Mouse (Mus musculus): ENCODE results near the gene Anapc11.
A peak's percentile ranks its signal among the peaks of the same experiment; 100 is the strongest.
"Not testable (repeated sequence)": the region's sequence is repeated elsewhere in the genome, so short reads cannot be mapped to it uniquely, and the experiment has no call there.

Anapc11 gene

DNA sequence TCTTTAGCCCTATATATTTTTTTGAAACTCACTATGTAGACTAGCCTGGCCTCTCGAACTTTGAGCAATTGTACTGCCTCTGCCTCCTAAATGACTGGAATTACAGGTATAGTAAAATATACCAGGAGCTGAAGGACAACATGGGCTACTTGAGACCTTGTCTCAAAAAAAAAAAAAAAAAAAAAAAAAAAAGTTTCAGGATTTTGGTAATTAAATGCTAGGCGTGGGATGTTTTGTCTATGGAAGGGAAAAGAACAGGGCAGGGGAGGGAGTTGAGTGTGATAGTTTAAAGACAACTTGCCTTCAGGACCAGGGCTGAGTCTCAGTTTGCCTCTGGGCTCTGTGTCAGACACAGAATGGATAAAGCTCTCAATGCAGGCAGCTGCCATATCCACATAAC lies 23.2 kb upstream of the Anapc11 start:
- DNase-seq (ENCODE audit: low spot score in 2 of 2) = no peak

DNA sequence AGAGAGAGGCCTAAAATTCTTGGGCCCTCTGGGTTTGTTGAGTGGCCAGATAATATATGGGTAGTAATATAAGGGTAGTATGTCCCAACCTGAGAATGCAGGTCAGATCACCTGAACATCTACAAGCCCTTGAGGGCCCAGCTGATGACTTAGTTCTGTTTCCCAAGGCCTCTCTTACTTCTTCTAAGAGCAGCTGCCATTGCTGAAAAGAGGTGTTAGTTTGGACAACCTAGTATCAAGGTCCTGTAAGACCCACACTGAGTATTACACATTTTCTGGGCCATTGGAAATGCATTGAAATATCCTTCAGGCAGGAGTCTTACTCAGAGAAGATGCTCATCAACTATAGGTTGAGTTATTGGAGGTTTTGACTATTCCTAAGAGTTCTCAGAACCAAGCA lies 22.3 kb upstream of the Anapc11 start:
- no peak for DNase-seq (ENCODE audit: low spot score in 2 of 2)

DNA sequence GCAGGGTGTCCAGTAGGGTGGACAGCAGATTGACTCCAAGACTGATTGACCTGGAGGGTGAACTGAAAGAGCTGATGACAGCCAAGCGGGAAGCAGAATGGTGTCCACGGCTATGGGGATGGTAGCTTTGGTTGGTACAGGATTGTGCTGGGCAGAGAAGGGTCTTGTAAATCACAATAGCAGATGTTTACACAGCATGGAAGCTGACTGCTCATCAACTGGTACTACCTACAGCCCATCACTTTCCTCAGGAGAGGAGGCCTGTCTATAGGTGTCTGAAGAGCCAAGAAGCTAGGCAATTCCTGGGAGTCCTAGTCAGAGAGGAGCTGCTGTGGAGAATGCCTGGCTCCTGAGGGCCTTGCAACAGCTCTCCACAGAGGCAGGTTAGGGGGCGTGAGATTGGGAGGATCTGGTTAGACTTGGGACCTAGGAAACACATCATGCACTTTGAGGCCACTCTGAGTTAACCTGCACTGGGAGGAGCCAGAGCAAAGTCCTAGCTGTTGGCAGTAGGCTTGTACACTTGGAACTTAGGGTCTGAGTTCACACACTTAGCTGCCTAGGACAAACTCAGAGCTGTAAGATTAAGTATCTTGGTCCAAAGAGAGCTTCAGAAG lies 21.7 kb upstream of the Anapc11 start:
- no peak for DNase-seq (ENCODE audit: low spot score in 2 of 2)

DNA sequence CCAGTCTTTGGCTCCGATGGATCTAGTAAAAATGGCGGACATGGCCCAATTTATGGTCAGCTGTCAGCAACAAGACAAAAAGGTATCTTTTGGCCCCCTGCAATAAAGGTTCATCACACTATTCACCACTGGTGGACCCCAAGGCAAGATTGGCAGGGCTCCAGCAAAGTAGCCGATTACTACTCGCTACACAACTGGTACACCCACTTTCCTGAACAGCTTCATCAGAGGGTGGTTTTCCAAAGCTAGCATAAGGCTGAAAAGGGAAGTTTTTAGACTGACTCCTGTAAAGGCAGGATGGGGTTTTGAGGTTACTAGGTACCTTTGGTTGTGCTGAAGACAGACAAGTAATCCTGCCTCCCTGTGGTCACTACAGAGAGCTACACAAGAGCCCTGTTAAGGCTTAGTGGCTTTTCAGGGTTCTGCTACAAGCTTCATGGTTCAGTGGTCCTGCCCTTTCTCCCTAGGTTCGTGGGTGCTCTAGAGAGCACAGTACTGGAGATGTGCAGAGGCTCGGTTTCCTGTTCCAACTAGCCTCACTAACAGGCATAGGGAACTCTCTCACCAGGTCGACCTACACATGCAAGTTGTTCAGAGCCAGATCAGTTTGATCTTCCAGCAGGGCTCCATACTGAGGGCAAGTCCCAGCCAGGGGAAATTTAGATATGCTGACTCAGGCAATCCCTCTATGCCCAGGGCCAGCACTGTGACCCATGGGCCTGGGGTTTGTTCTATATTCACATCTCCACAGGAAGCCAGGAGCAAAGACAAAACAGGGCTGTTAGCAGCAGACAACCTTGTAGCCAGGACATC lies 20.8 kb upstream of the Anapc11 start:
- peak; percentile 17 to 25 for DNase-seq (ENCODE audit: low spot score in 2 of 2)

DNA sequence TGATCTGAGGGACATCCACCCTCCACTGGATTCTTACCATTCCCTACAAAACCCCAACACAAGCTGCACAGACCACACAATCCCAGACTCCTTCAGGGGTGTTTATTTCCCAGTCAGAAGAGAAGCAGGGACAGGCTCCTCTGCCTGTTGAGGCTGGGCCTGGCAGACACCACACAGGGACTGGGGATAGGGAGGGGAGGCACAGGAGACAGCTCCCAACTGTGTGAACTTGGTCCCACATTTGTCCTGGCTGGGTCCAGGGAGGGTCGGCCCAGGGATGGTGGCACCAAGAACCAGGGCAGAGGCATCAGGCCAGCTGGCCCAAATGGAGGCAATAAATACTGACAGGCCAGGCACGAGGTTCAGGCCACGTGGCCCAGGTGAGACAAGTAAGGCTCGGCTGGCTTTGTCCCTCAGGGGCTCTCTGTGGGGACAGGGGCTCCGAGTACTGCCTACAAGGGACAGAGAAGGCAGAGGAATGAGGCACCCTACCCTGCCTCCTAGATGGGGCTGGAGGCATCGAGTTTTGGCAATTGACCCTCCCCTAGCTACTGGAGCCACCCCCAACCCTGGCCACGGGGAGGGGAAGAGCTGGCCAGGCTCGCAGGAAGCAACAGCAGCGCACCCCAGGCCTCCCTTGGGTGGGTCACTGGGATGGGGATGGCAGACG lies 20.1 kb upstream of the Anapc11 start:
- no peak for DNase-seq (ENCODE audit: low spot score in 2 of 2)

DNA sequence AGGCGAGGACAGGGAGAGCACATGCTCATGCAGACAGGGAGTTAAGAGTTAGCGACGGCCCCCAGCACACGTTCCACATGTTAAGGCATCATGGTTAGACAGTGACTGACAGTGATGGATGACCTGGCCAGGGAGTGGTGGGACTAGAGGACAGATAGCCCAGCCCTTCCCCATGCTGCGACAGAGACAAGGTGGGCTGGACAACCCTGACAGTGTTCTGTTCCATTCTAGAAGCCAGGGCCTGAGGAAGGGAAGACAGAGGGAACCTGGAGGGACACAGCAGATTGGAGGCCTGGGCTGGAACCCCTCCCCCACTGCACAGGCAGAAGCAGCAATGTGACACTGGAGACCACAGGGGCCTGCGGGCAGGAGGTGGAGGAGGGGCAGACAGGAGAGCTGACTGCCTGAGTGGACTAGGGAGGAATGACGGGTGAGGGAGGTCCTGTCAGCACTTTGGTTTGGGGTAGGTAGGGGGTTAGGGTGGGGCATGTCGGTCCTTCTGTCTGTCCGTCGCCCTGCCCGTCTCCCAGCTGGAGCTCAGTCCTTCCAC lies 19.5 kb upstream of the Anapc11 start:
- DNase-seq (ENCODE audit: low spot score in 2 of 2) = no peak

DNA sequence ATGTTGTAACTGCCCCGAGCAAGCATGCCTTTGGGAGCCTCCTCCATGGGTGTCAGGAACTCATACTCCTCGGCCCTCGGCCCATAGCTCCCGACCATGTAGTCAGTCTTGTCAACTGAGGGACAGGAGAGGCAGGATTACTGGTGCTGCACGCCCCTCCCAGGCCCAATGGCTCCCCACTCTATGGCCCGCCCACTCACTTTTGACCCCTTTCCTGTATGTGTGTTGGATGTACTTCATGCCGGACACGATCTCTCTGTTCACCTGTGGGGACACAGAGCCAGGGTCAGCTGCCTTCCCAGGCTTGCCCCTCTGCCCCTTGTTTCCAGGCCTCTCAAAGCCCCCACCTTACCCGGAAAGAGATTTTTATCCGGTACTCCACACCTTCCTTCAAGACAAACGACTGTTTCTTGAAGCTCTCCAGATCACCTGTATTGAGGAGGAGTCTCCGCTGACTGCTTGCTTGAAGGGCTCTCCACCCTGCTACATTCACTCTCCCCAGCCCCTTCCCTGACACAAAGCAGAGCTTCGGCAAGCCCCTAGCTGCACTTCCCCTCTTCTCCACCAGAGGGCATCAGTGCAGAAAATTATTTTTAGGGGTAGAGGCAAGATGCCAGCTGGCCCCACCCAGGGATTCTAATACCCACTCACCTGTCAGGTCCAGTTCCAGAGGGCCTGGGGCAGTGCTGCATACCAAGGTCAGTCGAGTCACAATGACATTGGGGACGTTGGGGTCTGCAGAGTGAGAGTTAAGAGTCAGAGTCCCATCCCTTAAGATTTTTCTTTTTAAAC lies 18.7 kb upstream of the Anapc11 start:
- DNase-seq (ENCODE audit: low spot score in 2 of 2) = peak; percentile 65 to 73

DNA sequence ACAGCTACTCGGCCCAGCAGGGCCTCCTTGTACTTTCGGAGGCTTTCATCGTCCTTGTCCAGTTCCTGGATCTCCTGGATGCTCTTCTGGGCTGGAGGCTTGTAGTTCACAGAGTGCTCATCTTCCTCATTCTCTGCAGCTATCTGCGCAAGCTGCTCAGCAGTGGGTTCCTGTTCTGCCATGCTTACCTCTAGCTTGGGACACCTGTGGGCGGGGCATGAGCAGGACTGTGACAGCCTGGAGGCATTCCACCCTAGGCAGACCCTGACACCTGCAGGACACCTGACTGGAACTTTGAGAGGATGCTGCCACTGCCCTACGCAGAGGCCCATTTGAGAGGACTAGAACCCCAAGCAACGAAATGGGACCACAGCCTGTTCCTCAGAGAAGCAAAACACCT lies 18.0 kb upstream of the Anapc11 start:
- DNase-seq (ENCODE audit: low spot score in 2 of 2) = peak; percentile 48 to 52

DNA sequence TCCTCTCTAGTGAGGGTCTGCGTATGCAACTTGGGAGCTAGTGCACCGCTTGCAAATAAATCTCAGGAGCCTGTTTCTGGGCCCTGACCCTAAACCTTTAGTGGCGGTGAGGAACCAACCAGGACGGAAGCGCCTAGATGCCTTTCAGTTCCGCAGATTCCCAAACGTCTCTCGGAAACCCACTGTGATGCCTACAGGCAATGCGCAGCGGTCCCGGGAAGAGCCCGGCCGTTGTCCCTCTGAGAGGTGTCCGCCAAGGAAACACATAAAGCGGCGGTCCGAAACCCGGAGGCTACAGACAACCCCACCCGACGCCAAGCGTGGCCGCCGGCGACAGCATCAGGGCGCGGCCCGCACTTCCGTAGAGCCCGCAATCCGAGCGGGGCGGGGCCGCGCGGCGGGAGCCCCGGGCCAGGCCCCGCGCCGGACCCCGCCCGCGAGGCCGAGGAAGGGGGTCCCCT lies 17.3 kb upstream of the Anapc11 start:
- peak; percentile 48 for DNase-seq (ENCODE audit: low spot score in 2 of 2)

DNA sequence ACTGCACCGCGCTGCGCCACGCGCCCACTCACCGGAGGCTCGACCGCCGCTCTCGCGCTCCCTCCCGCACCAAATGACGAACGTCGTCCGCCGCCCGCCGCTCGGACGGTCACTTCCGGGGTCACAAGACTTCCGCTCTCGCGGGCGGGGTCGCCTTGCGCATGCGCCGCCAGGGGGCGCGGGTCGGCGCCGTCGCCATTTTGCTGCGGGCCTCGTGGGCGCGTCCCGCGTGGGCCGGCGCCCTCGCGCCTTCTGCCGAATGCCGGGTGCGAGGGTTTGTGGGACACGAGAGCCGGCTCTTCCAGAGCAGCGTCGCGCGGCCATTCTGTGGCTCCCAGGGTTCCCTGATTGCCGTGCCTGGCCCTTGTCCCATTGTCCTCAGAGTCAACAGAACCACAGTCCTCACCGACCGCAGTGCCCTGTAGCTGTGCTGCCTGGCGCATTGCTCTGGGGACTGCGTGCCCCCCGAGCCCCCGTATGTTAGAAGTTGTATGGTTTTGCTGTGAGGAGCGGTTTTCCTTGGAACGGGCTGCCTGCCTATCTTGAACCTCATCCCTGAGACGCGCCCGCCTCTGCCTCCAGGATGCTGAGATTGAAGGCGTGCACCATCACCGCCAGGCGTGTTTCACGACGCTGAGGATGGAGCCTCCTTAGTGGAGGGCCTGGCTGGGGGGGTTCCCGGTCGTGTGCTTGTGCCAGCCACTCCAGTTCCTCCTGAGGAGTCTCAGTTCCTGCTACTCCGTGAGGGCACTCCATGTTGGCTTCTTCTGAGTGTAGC lies 16.5 kb upstream of the Anapc11 start, which contains the start of gene Arhgdia:
Gene Arhgdia, minus strand, starts transcription at position 135 of the 778 bp plus-strand sequence.
- DNase-seq (ENCODE audit: low spot score in 2 of 2) = peak; percentile 84 to 88

DNA sequence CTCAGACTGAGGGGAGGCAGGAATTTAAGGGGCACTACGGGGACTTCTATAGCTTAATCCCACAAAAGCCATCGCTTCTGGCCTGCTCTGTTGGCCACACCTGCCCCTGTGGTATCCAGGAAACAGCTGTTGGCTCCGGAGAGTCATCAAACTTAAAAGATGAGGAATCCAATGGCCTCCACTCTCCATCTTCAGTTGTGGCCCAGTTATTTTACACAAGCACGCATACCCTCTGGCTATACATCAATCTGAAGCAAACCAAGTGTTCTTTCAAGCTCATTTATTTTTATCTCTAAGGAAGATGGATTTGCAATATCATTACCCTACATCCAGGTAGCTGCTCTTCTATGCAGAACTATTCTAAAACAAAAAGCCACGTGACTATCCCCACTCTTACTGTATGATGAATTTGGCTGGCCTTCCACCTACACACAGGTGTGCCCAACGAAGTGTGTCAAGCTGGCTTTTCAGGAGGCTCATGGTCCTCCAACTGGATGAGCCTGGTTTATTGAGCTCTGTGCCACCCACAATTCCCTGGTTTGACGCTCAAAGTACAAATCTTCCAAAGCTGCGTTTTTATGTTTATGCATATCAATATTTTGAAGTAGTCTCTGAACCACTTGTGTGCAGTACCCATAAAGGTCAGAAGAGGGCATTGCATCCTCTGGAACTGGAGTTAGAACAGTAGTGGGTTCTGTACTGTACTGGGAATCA lies 15.8 kb upstream of the Anapc11 start:
- peak; percentile 37 to 54 for DNase-seq (ENCODE audit: low spot score in 2 of 2)

DNA sequence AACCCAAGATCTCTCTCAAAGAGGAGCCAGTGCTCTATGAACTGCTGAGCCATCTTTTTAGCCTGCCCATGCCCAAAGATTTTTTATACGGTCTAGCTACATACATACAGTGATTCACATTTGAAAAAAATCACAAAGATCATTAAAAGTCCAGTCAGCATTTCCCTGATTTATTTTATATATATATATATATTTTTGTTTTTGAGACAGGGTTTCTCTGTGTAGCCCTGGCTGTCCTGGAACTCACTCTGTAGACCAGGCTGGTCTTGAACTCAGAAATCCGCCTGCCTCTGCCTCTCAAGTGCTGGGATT lies 15.3 kb upstream of the Anapc11 start:
- DNase-seq (ENCODE audit: low spot score in 2 of 2) = not testable (repeated sequence)

DNA sequence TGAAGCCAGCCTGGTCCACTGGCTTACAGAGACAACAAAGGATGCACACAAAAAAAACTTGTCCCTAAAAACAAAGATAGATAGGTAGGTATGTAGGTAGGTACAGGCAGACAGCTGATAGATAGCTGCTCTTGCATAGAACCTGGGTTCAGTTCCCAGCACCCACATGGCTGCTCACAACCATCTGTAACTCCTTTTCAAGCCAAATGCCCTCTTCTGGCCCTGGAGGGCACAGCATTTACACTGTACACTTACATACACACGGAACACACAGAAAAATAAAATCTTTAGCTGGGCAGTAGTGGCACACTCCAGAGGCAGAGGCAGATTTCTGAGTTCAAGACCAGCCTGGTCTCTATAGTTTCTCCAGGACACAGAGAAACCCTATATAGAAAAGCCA lies 14.3 kb upstream of the Anapc11 start:
- DNase-seq (ENCODE audit: low spot score in 2 of 2) = no peak

DNA sequence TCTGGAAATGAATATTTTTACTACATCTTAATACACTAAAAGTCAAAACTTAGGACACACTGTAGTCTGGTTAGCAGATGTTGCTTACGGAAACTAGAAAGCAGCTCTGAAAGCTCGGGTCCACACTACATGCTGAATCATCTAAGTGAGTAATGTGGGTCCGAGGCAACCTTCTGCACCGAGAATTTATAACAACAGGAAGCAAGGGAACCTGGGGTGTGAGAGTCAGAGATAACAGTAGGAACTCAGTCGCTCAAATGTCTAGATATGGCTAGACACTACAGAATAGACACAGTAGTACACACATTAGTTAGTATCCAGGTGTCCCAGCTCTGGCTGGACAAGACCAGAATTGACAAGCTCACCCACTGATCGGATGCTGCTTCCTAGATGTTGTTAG lies 9.7 kb upstream of the Anapc11 start:
- no peak for DNase-seq (ENCODE audit: low spot score in 2 of 2)

DNA sequence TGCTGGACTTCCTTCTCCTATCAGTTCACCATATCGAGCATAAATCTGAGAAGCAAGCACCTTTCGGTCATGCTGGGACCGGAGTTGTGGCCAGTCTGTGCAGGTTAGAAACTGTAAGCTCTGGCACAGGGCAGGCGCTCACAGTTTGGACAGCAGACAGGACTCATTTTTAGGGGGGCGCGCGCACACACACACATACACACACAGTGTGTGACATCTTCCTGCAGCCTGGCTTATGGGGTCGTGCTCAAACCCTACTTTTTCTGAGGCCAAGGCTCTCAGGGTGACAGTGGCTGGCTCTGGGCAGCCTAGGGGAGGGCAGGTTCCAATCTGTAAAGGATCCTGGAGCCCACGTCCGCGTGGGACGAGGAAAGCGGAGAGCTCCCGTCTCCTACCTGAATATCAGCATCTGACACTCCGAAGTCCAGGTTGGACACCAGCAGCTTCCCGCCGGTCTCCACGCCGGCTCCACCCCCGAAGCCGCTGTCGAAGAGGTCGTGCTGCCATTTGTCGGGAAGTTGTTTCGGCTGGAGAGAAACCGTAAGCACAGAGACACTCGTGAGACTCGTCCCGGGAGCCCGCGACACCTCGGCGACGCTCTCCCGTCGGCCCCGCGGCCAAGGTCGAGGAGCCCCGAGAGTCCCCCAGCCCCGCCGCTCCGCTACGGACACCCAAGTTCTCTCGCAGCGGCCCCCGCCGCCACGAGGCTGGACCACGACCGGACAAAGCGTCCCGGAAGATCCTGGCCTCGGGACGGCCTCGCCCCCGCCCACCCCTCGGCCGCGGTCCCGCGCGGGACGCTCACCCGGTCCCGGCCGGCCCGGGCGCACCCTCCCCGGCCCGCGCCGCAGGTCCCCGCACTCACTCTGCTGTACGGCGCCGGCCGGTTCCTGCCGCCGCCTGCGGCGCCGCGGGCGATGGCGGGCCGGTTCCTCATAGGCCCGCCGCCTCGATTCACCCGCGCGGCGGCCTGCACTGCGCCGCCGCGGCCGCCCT lies 683 bp upstream of the Anapc11 start:
- peak in 1 of 2 experiments; percentile 24 for DNase-seq (ENCODE audit: low spot score in 2 of 2)

DNA sequence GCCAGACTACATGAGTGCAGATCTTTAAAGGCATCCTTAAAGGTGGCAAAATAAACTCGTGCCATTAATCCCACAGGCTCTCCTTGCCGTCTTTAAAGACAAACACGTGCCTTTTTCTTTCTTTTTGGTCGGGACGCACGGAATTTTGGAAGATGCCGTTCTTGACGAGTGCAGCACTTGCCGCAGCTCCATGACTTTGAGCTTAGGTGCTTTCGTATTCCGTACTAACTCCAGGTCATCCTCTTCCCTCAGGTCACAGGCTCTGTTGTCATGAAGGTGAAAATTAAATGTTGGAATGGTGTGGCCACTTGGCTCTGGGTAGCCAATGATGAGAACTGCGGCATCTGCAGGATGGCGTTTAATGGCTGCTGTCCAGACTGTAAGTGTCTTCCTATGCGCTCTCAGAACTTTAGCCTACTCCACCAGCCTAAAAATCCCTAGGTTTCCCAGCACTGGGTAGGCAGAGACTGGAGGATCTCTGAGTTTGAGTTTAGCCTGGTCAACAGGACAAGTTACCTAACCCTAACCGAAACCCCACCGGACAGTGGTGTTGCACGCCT lies 849 bp downstream of the Anapc11 start:
- DNase-seq (ENCODE audit: low spot score in 2 of 2) = no peak

DNA sequence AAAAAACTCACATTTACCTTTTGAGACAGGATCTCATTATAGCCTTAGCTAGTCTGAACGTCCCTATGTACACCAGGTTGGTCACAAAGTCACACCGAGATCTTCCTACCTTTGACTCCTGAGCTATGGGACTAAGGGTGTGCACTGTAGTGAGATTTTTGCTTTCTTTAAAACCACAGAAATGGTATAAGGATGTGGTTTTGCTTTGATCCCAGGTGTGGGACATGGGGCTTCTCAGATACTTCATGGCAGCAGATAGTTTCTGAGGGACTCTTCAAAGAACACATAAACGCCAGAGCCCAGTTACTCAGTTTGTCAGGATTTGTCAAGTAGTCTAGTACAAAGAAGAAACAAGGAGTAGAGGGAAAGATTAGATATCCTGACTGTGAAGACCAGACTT lies 2.5 kb downstream of the Anapc11 start:
- DNase-seq (ENCODE audit: low spot score in 2 of 2) = no peak

DNA sequence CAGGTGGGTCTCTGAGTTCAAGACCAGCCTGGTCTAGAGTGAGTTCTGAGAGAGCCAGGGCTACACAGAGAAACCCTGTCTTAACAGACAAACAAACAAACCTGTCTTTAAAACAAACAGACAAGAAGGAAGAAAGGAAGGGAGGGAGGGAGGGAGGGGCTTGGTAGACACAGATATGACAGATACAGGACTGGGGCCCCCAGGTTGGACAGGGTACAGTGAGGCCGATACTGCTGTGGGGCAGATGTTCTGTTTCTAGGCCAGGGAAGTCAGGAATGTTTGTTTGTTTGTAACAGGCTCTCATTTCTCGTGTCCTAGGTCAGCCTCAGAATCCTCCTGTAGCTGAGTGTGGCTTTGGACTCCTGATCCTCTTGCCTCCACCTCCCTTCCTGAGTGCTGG lies 5.3 kb downstream of the Anapc11 start:
- DNase-seq (ENCODE audit: low spot score in 2 of 2) = no peak

DNA sequence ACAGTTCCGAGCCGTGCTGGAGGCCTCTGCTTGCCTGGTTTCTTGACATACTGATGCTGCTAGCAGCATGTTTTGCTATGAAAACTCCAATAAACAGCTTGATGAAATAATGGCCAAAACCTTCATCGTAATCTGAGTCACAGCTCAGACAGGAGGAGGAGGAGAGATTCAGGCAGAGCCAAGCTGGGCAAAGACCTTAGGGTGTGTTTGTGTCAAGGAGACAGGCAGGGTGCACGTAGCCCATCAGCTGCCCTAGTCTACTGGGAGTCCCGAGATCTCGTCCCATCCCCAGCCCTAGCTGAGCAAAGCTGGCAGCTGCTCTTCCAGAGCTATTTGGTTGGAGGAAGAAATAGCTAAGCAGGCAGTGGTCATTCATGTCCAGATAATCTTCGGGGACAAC lies 7.4 kb downstream of the Anapc11 start:
- no peak for DNase-seq (ENCODE audit: low spot score in 2 of 2)

Data from spleen, postnatal 36 days (tissue).